Mouse (Mus musculus): ENCODE measurements around the gene Msl2. TPM values are rescaled to one million over a fixed set of nuclear protein-coding genes. Genes with fewer than 3 reads are reported as not detected.

Msl2 gene
- total and polyA plus RNA-seq, 2 experiments = 9.6 to 13.6 TPM

DNA sequence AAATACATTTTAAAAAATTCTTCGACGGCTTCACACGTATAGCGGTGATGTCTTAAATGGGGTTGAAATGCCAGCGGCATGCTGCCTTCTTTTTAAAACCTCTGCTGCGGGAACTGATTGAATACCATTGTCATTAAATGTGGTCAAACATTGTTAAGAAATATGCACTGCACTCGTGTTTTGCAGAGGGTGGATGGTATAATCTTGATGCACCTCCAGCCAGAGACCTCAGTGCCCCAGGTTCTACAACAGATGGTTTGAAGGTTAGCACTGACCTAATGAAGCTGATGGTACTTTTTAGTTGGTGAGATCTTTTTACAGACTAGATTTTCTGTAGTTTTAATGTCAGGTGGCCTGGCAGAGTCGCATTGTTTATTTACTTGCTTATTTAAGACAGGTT is 1.8 kb downstream of the Msl2 start:
- 0% methylated on average over 8 of the region's 8 CpGs for WGBS
- peaks cover 19% of the 10 kb centered on the region for H3K4me1 ChIP-seq (ENCODE audit: control insufficient read depth, insufficient read depth, low read length)
- DNase-seq (ENCODE audit: extremely low read depth, low read depth, low spot score) = no peak
- H3K36me3 ChIP-seq (ENCODE audit: control insufficient read depth, insufficient read depth, low read length) = peaks cover 2% of the 10 kb centered on the region; the same call in 1 of the 2 replicates
- TF ChIP-seq CTCF (IDR thresholded peaks at IDR 0.05; ENCODE audit: low read depth, low read length) = no peak
- no peak for TF ChIP-seq POLR2A (IDR thresholded peaks at IDR 0.05; ENCODE audit: extremely low read depth, insufficient read depth, low read length)
- no peaks in the 10 kb centered on the region for H3K27me3 ChIP-seq (ENCODE audit: control insufficient read depth, insufficient read depth, low read length)
- H3K4me3 ChIP-seq (ENCODE audit: insufficient read depth, low read depth, low read length) = peak overlapping the region; percentile 85
- peak overlapping the region; percentile 32 for H3K9ac ChIP-seq (ENCODE audit: low read depth, low read length)
- H3K27ac ChIP-seq (replicated peaks; ENCODE audit: insufficient read depth, low read depth, low read length) = 0 out of 2 replicates have a peak overlapping the region, but pooled peaks have one; percentile 99
- H3K79me2 ChIP-seq (ENCODE audit: control insufficient read depth, insufficient read depth, low read length) = peaks cover 47% of the 10 kb centered on the region

DNA sequence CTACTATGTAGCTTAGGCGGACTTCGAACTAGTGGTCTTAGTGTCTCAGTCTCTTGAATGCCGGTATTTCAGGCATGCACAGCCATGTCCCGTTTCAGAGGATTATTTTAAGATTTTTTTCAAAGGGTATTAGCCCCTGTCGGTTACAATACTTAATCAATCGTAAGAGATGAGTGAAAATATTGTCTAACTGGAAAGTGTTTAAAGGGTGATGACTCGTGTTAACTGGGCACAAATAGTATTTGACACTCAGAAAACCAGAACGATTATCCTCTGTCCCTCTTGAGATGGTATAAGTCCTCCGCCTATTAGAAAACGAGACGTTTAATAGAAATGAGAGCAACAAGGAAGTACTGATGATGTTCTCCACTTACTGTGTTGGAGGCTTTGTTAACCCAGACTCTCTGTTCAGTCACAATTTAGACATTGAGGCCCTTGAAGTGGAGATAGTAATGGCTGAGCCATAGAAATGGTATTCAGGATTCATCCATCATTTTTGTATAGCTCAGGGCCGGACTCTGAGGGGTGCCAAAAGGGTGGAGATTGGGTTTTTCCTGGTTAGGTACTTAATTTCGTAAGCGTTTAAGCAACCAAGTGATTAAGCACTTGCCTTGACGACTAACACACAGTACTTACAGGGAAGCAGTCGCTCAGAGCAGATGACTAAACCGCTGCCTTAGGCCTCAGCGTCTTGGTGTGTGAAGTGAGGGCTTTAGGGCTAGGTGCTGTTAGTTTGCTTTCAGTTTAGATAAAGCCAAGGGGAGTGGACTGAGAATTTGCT is 2.4 kb downstream of the Msl2 start:
- DNase-seq (ENCODE audit: extremely low read depth, low read depth, low spot score) = peak; percentile 73
- H3K36me3 ChIP-seq (ENCODE audit: control insufficient read depth, insufficient read depth, low read length) = peaks cover 2% of the 10 kb centered on the region; the same call in 1 of the 2 replicates
- WGBS = under 1% methylated on average over 18 of the region's 18 CpGs

DNA sequence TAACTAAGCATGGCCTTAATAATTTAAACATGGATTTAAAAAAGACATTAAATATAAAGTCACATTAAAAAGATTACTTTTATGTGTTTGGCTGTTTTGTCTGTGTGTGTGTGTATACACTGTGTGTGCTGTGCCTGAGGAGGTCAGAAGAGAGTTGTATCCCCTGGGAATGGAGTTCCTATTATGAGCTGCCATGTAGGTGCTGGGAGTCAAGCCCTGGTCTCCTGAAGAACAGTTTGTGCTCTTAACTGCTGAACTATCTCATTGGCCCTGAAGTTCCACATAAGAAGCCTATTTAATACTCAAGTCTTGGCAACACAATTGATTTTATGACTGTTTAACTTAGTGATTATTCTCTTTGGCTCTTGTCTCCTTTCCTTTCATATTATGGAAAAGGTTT is 3.6 kb downstream of the Msl2 start:
- Histone ChIP-seq H3K36me3 (ENCODE audit: control insufficient read depth, insufficient read depth, low read length) (peaks cover 2% of the 10 kb centered on the region; the same call in 1 of the 2 replicates), H3K4me1 (ENCODE audit: control insufficient read depth, insufficient read depth, low read length) (peaks cover 26% of the 10 kb centered on the region), H3K9ac (ENCODE audit: low read depth, low read length) (no peak overlapping the region), H3K27ac (replicated peaks; ENCODE audit: insufficient read depth, low read depth, low read length) (no peak overlapping the region), H3K79me2 (ENCODE audit: control insufficient read depth, insufficient read depth, low read length) (peaks cover 57% of the 10 kb centered on the region), H3K27me3 (ENCODE audit: control insufficient read depth, insufficient read depth, low read length) (no peaks in the 10 kb centered on the region), H3K4me3 (ENCODE audit: insufficient read depth, low read depth, low read length) (0 out of 2 replicates have a peak overlapping the region, but pooled peaks have one; percentile 8)
- TF ChIP-seq POLR2A (IDR thresholded peaks at IDR 0.05; ENCODE audit: extremely low read depth, insufficient read depth, low read length) = no peak
- no peak for TF ChIP-seq CTCF (IDR thresholded peaks at IDR 0.05; ENCODE audit: low read depth, low read length)
- DNase-seq (ENCODE audit: extremely low read depth, low read depth, low spot score) = no peak

More for the DNA sequence above, 2.4 kb downstream of the Msl2 start:
- Histone ChIP-seq H3K9ac (ENCODE audit: low read depth, low read length) (peak overlapping the region; percentile 73), H3K27ac (replicated peaks; ENCODE audit: insufficient read depth, low read depth, low read length) (peak overlapping the region; percentile 46), H3K4me1 (ENCODE audit: control insufficient read depth, insufficient read depth, low read length) (peaks cover 21% of the 10 kb centered on the region), H3K4me3 (ENCODE audit: insufficient read depth, low read depth, low read length) (peak overlapping the region; percentile 85), H3K27me3 (ENCODE audit: control insufficient read depth, insufficient read depth, low read length) (no peaks in the 10 kb centered on the region), H3K79me2 (ENCODE audit: control insufficient read depth, insufficient read depth, low read length) (peaks cover 50% of the 10 kb centered on the region)
- TF ChIP-seq POLR2A (IDR thresholded peaks at IDR 0.05; ENCODE audit: extremely low read depth, insufficient read depth, low read length) (no peak), CTCF (IDR thresholded peaks at IDR 0.05; ENCODE audit: low read depth, low read length) (no peak)

DNA sequence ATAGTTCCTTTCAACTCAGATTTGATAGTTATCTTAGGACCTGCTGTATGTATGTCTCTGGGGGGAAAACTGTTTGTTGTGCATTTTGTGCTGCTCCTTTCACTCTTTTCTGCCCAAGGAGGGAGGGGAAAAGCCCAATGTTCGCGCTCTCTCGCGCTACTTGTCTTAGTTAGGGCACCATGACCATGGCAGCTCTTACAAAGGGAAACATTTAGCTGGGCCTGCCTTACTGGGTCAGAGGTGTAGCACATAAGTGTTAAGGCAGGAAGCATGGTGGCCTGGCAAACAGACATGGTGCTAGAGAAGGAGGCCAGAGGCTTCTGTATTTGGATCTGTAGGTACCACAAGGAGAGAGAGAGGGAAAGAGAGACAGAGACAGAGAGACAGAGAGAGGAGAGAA is 4.7 kb downstream of the Msl2 start:
- Histone ChIP-seq H3K27me3 (ENCODE audit: control insufficient read depth, insufficient read depth, low read length) (no peaks in the 10 kb centered on the region), H3K36me3 (ENCODE audit: control insufficient read depth, insufficient read depth, low read length) (peaks cover 2% of the 10 kb centered on the region; the same call in 1 of the 2 replicates), H3K27ac (replicated peaks; ENCODE audit: insufficient read depth, low read depth, low read length) (no peak overlapping the region), H3K4me1 (ENCODE audit: control insufficient read depth, insufficient read depth, low read length) (peaks cover 26% of the 10 kb centered on the region), H3K9ac (ENCODE audit: low read depth, low read length) (0 out of 2 replicates have a peak overlapping the region, but pooled peaks have one; percentile 5), H3K4me3 (ENCODE audit: insufficient read depth, low read depth, low read length) (no peak overlapping the region), H3K79me2 (ENCODE audit: control insufficient read depth, insufficient read depth, low read length) (peaks cover 59% of the 10 kb centered on the region)
- TF ChIP-seq CTCF (IDR thresholded peaks at IDR 0.05; ENCODE audit: low read depth, low read length) = no peak
- no peak for TF ChIP-seq POLR2A (IDR thresholded peaks at IDR 0.05; ENCODE audit: extremely low read depth, insufficient read depth, low read length)
- 49% methylated on average over 4 of the region's 4 CpGs for WGBS
- DNase-seq (ENCODE audit: extremely low read depth, low read depth, low spot score) = peak; percentile 40

DNA sequence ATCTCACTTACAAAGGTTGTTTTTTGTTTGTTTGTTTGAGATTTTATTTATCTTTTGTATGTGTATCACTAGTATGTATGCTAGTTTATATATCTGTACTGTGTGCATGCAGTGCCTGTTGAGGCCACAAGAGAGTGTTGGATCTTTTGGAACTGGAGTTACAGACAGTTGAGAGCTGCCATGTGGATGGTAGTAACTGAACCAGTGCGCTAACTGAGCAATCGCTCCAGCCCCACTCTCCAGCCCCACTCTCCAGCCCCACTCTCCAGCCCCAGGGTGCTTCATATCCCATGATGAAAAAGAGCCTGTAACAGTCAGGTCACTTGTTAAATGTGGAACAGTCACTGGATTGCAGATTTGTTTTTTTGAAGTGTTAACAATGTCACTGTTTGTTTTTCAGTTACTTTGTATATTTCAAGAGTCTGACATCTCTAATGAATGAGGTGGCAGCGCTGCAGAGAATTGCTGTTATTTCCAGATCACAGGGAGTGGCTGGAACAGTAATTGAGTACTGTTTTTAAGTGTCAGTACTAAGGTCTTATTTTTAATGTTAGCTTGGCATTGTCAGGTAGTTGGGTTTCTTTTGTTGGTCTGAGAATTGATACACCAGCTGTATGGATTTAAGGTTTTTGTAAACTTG is 6.3 kb downstream of the Msl2 start:
- Histone ChIP-seq H3K4me1 (ENCODE audit: control insufficient read depth, insufficient read depth, low read length) (peaks cover 30% of the 10 kb centered on the region), H3K27ac (replicated peaks; ENCODE audit: insufficient read depth, low read depth, low read length) (no peak overlapping the region), H3K9ac (ENCODE audit: low read depth, low read length) (no peak overlapping the region)

More for the DNA sequence above, 6.3 kb downstream of the Msl2 start:
- Histone ChIP-seq H3K4me3 (ENCODE audit: insufficient read depth, low read depth, low read length) (no peak overlapping the region), H3K79me2 (ENCODE audit: control insufficient read depth, insufficient read depth, low read length) (peaks cover 54% of the 10 kb centered on the region), H3K27me3 (ENCODE audit: control insufficient read depth, insufficient read depth, low read length) (no peaks in the 10 kb centered on the region), H3K36me3 (ENCODE audit: control insufficient read depth, insufficient read depth, low read length) (peaks cover 2% of the 10 kb centered on the region; the same call in 1 of the 2 replicates)
- 56% methylated on average over 3 of the region's 3 CpGs for WGBS
- DNase-seq (ENCODE audit: extremely low read depth, low read depth, low spot score) = no peak
- 0 out of 2 replicates have a peak, but pooled peaks have one; percentile 8 for TF ChIP-seq CTCF (IDR thresholded peaks at IDR 0.05; ENCODE audit: low read depth, low read length)
- TF ChIP-seq POLR2A (IDR thresholded peaks at IDR 0.05; ENCODE audit: extremely low read depth, insufficient read depth, low read length) = no peak

All from liver, adult 2 months (tissue).